Mouse (Mus musculus): Measurements from ENCODE around the gene Rsph10b. TPM values are rescaled to one million over a fixed set of nuclear protein-coding genes. Genes with fewer than 3 reads are reported as not detected.
A peak's percentile ranks its signal among the peaks of the same experiment; 100 is the strongest.

Gene Rsph10b
- total RNA-seq (2021): 1 to 10 TPM; 2.1 to 3.0 TPM

- DNase-seq: no peak
These were observed at the start of gene Rsph10b for GRCm38 (mm10) chr5:143932831-143933230. Gene Rsph10b (plus strand): TSS chr5:143933035.

GRCm38 (mm10) chr5:143885274-143885673 lies 47.6 kb upstream of the Rsph10b start:
- no peak for DNase-seq

- no peak for DNase-seq
These were observed 42.1 kb upstream of the Rsph10b start for GRCm38 (mm10) chr5:143890741-143891140.

GRCm38 (mm10) chr5:143892255-143892886 lies 40.5 kb upstream of the Rsph10b start:
- DNase-seq: no peak

GRCm38 (mm10) chr5:143893396-143893795 lies 39.4 kb upstream of the Rsph10b start:
- DNase-seq: no peak

- no peak for DNase-seq
These were observed 35.1 kb upstream of the Rsph10b start, which contains the start of gene Ankrd61 for GRCm38 (mm10) chr5:143897635-143898330. Gene Ankrd61 (minus strand): TSS chr5:143897685.

GRCm38 (mm10) chr5:143902111-143902510 lies 30.7 kb upstream of the Rsph10b start:
- peak in 1 of 2 experiments; percentile 40 for DNase-seq

- no peak for DNase-seq
These were observed 29.0 kb upstream of the Rsph10b start for GRCm38 (mm10) chr5:143903813-143904212.

GRCm38 (mm10) chr5:143906429-143906828 lies 26.4 kb upstream of the Rsph10b start:
- DNase-seq: no peak

- DNase-seq: no peak
These were observed 23.9 kb upstream of the Rsph10b start for GRCm38 (mm10) chr5:143908926-143909325.

GRCm38 (mm10) chr5:143909417-143910400 lies 23.1 kb upstream of the Rsph10b start, which contains the start of the genes Aimp2 and Pms2:
Gene Aimp2 (minus strand): TSS chr5:143909847.
Gene Pms2 (plus strand): TSS chr5:143909964.
- peak; percentile 95 to 97 for DNase-seq

- no peak for DNase-seq
These were observed 16.6 kb upstream of the Rsph10b start for GRCm38 (mm10) chr5:143916221-143916620.

- DNase-seq: no peak
These were observed 15.4 kb upstream of the Rsph10b start for GRCm38 (mm10) chr5:143917418-143917817.

- no peak for DNase-seq
These were observed 14.7 kb upstream of the Rsph10b start for GRCm38 (mm10) chr5:143918120-143918519.

- no peak for DNase-seq
These were observed 7.9 kb upstream of the Rsph10b start for GRCm38 (mm10) chr5:143924781-143925452.

- DNase-seq: no peak
These were observed 5.0 kb upstream of the Rsph10b start, which contains the start of gene Gm42421 for GRCm38 (mm10) chr5:143927875-143928274. Gene Gm42421 (plus strand): TSS chr5:143928175.

- DNase-seq: no peak
These were observed 3.5 kb upstream of the Rsph10b start for GRCm38 (mm10) chr5:143929291-143929690.

GRCm38 (mm10) chr5:143930656-143931055 lies 2.2 kb upstream of the Rsph10b start:
- no peak for DNase-seq

GRCm38 (mm10) chr5:143931863-143932580 lies 813 bp upstream of the Rsph10b start:
- no peak for DNase-seq

GRCm38 (mm10) chr5:143933414-143933813 lies 579 bp downstream of the Rsph10b start:
- no peak for DNase-seq

- DNase-seq: no peak
These were observed 1.0 kb downstream of the Rsph10b start for GRCm38 (mm10) chr5:143933875-143934274.
